11 mouse cellular contexts compared by ENCODE assay signal in the genomic region with DNA sequence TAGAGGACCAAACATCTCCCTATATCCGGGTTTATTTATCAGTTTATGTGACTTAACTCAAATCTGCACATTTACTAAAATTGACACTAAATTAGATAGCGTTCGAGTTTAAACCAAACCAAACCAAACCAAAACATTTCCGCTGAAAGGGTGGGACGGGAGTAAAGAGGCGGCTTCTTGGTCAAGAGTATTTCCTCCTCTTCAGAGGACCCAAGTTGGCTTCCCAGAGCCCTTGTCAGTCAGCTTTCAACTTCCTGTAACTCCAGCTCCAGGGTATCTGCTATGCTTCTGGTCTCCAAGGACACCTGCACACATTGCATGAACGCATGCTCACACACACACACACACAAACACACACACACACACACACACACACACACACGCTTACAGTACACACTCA.
DNase-seq lines count a peak whose midpoint lies in the region; ATAC-seq and TF ChIP-seq lines count a peak whose summit lies in the region.
"Had no signal": no experiment of that assay in that cellular context is flagged by ENCODE, and none has a peak within 500 bp of the region (broad histone marks: within the 10 kb centered on the region; RNA-seq: fewer than 3 reads in every experiment).

No protein-coding gene starts in this region.

- H3K27me3 ChIP-seq in heart, adult 2 months (ENCODE audit: control insufficient read depth, insufficient read depth, low read length), result no peaks in the 10 kb centered on the region
- H3K27me3 ChIP-seq in heart, embryonic 12.5 days (replicated peaks), result no peaks in the 10 kb centered on the region
- no peaks in the 10 kb centered on the region for H3K27me3 ChIP-seq in lung, embryonic 14.5 days (ENCODE audit: insufficient read depth, low read length)
- H3K27me3 ChIP-seq in neural tube, embryonic 14.5 days (ENCODE audit: control insufficient read depth, insufficient read depth, low read length), result no peaks in the 10 kb centered on the region
- H3K27me3 ChIP-seq in intestine, embryonic 15.5 days (replicated peaks), result no peaks in the 10 kb centered on the region
- H3K27me3 ChIP-seq: CH12.LX; liver, embryonic 15.5 days had no signal

- H3K27ac ChIP-seq in heart, adult 2 months, result peak overlapping the region; percentile 95
- H3K27ac ChIP-seq in heart, embryonic 12.5 days (ENCODE audit: poor library complexity, severe bottlenecking), result no peak overlapping the region
- peak overlapping the region; percentile 34 for H3K27ac ChIP-seq in lung, embryonic 14.5 days (ENCODE audit: low read depth)
- peak overlapping the region; percentile 58; the same call in 1 of the 2 replicates for H3K27ac ChIP-seq in neural tube, embryonic 14.5 days (ENCODE audit: low read depth, low read length)
- H3K27ac ChIP-seq in intestine, embryonic 15.5 days, result no peak overlapping the region
- H3K27ac ChIP-seq: liver, embryonic 15.5 days had no signal

- H3K9me3 ChIP-seq in heart, embryonic 12.5 days (replicated peaks), result no peaks in the 10 kb centered on the region
- no peaks in the 10 kb centered on the region for H3K9me3 ChIP-seq in lung, embryonic 14.5 days (ENCODE audit: low read depth, low read length)
- no peaks in the 10 kb centered on the region for H3K9me3 ChIP-seq in neural tube, embryonic 14.5 days (ENCODE audit: control insufficient read depth, low read length)
- no peaks in the 10 kb centered on the region for H3K9me3 ChIP-seq in intestine, embryonic 15.5 days
- H3K9me3 ChIP-seq: liver, embryonic 15.5 days had no signal

- 38% methylated on average over 8 of the region's 8 CpGs for WGBS in heart, adult 2 months
- 68% methylated on average over 8 of the region's 8 CpGs for WGBS in heart, embryonic 12.5 days
- 71% methylated on average over 8 of the region's 8 CpGs for WGBS in lung, embryonic 14.5 days
- 83% methylated on average over 8 of the region's 8 CpGs for WGBS in neural tube, embryonic 14.5 days
- 76% methylated on average over 8 of the region's 8 CpGs for WGBS in intestine, embryonic 15.5 days

- H3K4me2 ChIP-seq in heart, embryonic 12.5 days, result no peak overlapping the region
- no peak overlapping the region for H3K4me2 ChIP-seq in lung, embryonic 14.5 days
- H3K4me2 ChIP-seq in neural tube, embryonic 14.5 days (ENCODE audit: low read depth, low read length), result no peak overlapping the region
- H3K4me2 ChIP-seq in intestine, embryonic 15.5 days (replicated peaks), result no peak overlapping the region
- H3K4me2 ChIP-seq: liver, embryonic 15.5 days had no signal

- no peak for ATAC-seq in heart, embryonic 12.5 days (ENCODE audit: insufficient number of reproducible peaks, low FRiP score)
- ATAC-seq in lung, embryonic 14.5 days (ENCODE audit: insufficient read depth), result no peak
- ATAC-seq in neural tube, embryonic 14.5 days (ENCODE audit: low read depth), result no peak
- ATAC-seq in intestine, embryonic 15.5 days, result no peak

- no peak for TF ChIP-seq CTCF in heart, adult 2 months (IDR thresholded peaks at IDR 0.05)
- TF ChIP-seq CTCF in lung, embryonic 14.5 days (IDR thresholded peaks at IDR 0.05; ENCODE audit: low read depth), result no peak

- H3K4me3 ChIP-seq in heart, adult 2 months, result no peak overlapping the region
- H3K4me3 ChIP-seq in heart, embryonic 12.5 days, result no peak overlapping the region
- no peak overlapping the region for H3K4me3 ChIP-seq in lung, embryonic 14.5 days (ENCODE audit: low read depth, low read length)
- no peak overlapping the region for H3K4me3 ChIP-seq in neural tube, embryonic 14.5 days (ENCODE audit: low read depth, low read length)
- H3K4me3 ChIP-seq in intestine, embryonic 15.5 days (replicated peaks), result no peak overlapping the region
- H3K4me3 ChIP-seq: liver, embryonic 15.5 days had no signal

- peaks cover 10% of the 10 kb centered on the region for H3K4me1 ChIP-seq in heart, adult 2 months (ENCODE audit: control insufficient read depth, insufficient read depth, low read length)
- H3K4me1 ChIP-seq in heart, embryonic 12.5 days (replicated peaks), result peaks cover 32% of the 10 kb centered on the region
- H3K4me1 ChIP-seq in lung, embryonic 14.5 days (ENCODE audit: insufficient read depth), result no peaks in the 10 kb centered on the region
- peaks cover 5% of the 10 kb centered on the region; the same call in 1 of the 2 replicates for H3K4me1 ChIP-seq in neural tube, embryonic 14.5 days (ENCODE audit: control insufficient read depth, insufficient read depth, low read length)
- H3K4me1 ChIP-seq in intestine, embryonic 15.5 days (replicated peaks), result no peaks in the 10 kb centered on the region
- H3K4me1 ChIP-seq: liver, embryonic 15.5 days had no signal

- H3K9ac ChIP-seq in heart, adult 2 months (ENCODE audit: low read depth, low read length), result peak overlapping the region; percentile 13; the same call in 1 of the 2 replicates
- H3K9ac ChIP-seq in heart, embryonic 12.5 days, result no peak overlapping the region
- H3K9ac ChIP-seq in lung, embryonic 14.5 days, result no peak overlapping the region
- no peak overlapping the region for H3K9ac ChIP-seq in neural tube, embryonic 14.5 days (replicated peaks; ENCODE audit: low read depth, low read length)
- no peak overlapping the region for H3K9ac ChIP-seq in intestine, embryonic 15.5 days
- H3K9ac ChIP-seq: liver, embryonic 15.5 days had no signal

- no peak for DNase-seq in heart, adult 2 months
- DNase-seq in lung, embryonic 14.5 days, result peak; percentile 20
- DNase-seq in lung, postnatal 14 days, result no peak
- DNase-seq in kidney, postnatal 10 days, result peak; percentile 12
- no peak for DNase-seq in right cerebral cortex, postnatal 4 days
- DNase-seq: thymus, postnatal 36 days had no signal

- no peak for TF ChIP-seq EP300 in heart, adult 2 months (IDR thresholded peaks at IDR 0.05; ENCODE audit: insufficient read depth, low read depth, low read length)

- no peaks in the 10 kb centered on the region for H3K79me2 ChIP-seq in heart, adult 2 months (replicated peaks; ENCODE audit: control insufficient read depth, insufficient read depth, low read length)

- intact Hi-C loops in heart, adult 2 months (cut with DNase I), result loop anchor here (2.0 to 5.0 kb wide), 3 partner anchors 40 to 119 kb away; no protein-coding TSS in a partner anchor

- TF ChIP-seq POLR2A in heart, adult 2 months (IDR thresholded peaks at IDR 0.05; ENCODE audit: insufficient read depth, low read depth, low read length), result no peak

- peaks cover 7% of the 10 kb centered on the region for H3K36me3 ChIP-seq in heart, adult 2 months (ENCODE audit: control insufficient read depth, insufficient read depth, low read length)
- no peaks in the 10 kb centered on the region for H3K36me3 ChIP-seq in heart, embryonic 12.5 days
- H3K36me3 ChIP-seq in lung, embryonic 14.5 days (ENCODE audit: insufficient read depth), result no peaks in the 10 kb centered on the region
- no peaks in the 10 kb centered on the region for H3K36me3 ChIP-seq in neural tube, embryonic 14.5 days (ENCODE audit: control insufficient read depth, insufficient read depth, low read length)
- no peaks in the 10 kb centered on the region for H3K36me3 ChIP-seq in intestine, embryonic 15.5 days
- H3K36me3 ChIP-seq: liver, embryonic 15.5 days had no signal

Comparison
In these comparisons a context has a peak if more than half of its experiments do, and no peak if none do; other contexts are left out.
1. DNase-seq: peak in lung, embryonic 14.5 days (single experiment) and kidney, postnatal 10 days (single experiment); none in heart, adult 2 months (0 of 2), lung, postnatal 14 days (single experiment) and right cerebral cortex, postnatal 4 days (single experiment).
2. H3K27ac ChIP-seq: peak in heart, adult 2 months (single experiment), lung, embryonic 14.5 days (single experiment) and neural tube, embryonic 14.5 days (single experiment); none in heart, embryonic 12.5 days (single experiment) and intestine, embryonic 15.5 days (single experiment).